ENCODE assay signal across 11 mouse cellular contexts in the genomic region with DNA sequence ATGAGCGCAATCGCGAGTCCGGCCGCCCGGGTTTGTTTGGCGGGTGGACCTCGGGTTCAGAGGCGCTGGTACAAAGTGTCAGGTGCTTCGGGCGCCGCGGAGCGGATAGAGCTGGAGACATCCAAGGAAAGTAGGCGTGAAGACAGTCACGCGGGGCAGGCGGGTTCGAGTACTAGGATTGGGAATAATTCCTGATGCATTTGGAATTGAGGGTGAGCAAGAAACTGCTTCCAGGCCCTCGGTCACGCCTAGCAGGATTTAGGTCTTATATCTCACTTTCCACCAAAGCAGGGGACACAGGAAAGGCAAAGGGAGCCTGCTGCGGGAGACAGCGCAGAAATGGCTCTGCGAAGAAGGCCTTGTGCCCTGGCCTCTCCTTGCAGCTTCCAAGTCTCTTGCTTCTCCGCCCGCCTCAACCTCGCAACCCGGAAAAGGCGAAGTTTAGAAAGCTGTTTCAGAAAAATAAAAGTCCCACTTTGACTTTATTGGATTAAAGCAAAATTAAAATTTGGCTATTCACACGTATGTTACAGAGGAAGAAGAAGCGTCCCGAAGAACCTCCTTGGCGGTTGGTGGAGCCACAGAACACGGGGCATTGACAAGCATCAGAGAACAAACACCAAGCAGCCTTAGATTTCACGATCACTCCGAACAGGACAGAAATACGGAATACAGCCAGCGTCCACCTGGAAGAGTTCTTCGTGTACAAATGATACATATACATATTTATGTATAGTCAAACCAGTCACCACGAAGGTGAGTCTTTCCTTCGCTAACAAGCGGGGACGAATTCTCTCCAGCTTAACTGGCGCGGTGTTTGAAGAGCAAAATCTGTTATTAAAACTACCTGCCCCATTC. TPM values are rescaled to one million over a fixed set of nuclear protein-coding genes. Genes with fewer than 3 reads are reported as not detected.
DNase-seq lines count a peak whose midpoint lies in the region; ATAC-seq lines count a peak whose summit lies in the region.
"Had no signal": no experiment of that assay in that cellular context is flagged by ENCODE, and none has a peak within 500 bp of the region (broad histone marks: within the 10 kb centered on the region; RNA-seq: fewer than 3 reads in every experiment).

No protein-coding gene starts in this region.

- 3% methylated on average over 45 of the region's 45 CpGs for WGBS in heart, embryonic 12.5 days
- WGBS in hindbrain, embryonic 13.5 days: 4% methylated on average over 45 of the region's 45 CpGs
- 6% methylated on average over 45 of the region's 45 CpGs for WGBS in midbrain, embryonic 15.5 days

- H3K4me3 ChIP-seq in heart, embryonic 12.5 days: peak overlapping the region; percentile 39
- peak overlapping the region; percentile 66 for H3K4me3 ChIP-seq in hindbrain, embryonic 13.5 days
- peak overlapping the region; percentile 56 for H3K4me3 ChIP-seq in midbrain, embryonic 15.5 days

- peaks cover 91% of the 10 kb centered on the region for H3K27me3 ChIP-seq in heart, embryonic 12.5 days (replicated peaks)
- H3K27me3 ChIP-seq in hindbrain, embryonic 13.5 days: peaks cover 90% of the 10 kb centered on the region
- H3K27me3 ChIP-seq in midbrain, embryonic 15.5 days (replicated peaks): peaks cover 50% of the 10 kb centered on the region

- H3K4me1 ChIP-seq in heart, embryonic 12.5 days (replicated peaks): peaks cover 42% of the 10 kb centered on the region
- peaks cover 62% of the 10 kb centered on the region for H3K4me1 ChIP-seq in hindbrain, embryonic 13.5 days (replicated peaks)
- peaks cover 43% of the 10 kb centered on the region for H3K4me1 ChIP-seq in midbrain, embryonic 15.5 days

- intact Hi-C loops in left cerebral cortex, postnatal 14 days (cut with DNase I): no loop called here

- peak overlapping the region; percentile 63 for H3K4me2 ChIP-seq in heart, embryonic 12.5 days
- H3K4me2 ChIP-seq in hindbrain, embryonic 13.5 days: peak overlapping the region; percentile 90
- peak overlapping the region; percentile 83 for H3K4me2 ChIP-seq in midbrain, embryonic 15.5 days

- no peak for DNase-seq in heart, adult 9 months (ENCODE audit: low spot score in 2 of 2)
- DNase-seq in embryo, embryonic 10.5 days (ENCODE audit: low spot score): peak; percentile 59
- no peak for DNase-seq in spleen, adult 12 weeks (ENCODE audit: low spot score)
- DNase-seq in left cerebral cortex, postnatal 14 days (ENCODE audit: low spot score in 2 of 2): no peak
- DNase-seq: layer of hippocampus, adult 9-11 months; right cerebral cortex, postnatal 4 days had no signal

- ATAC-seq in heart, embryonic 12.5 days (ENCODE audit: insufficient number of reproducible peaks, low FRiP score): no peak
- ATAC-seq in hindbrain, embryonic 13.5 days (ENCODE audit: low FRiP score): no peak
- no peak for ATAC-seq in midbrain, embryonic 15.5 days (replicated peaks)
- no peak for ATAC-seq in granulocyte monocyte progenitor cell, adult 5-6 weeks (replicated peaks; ENCODE audit: poor library complexity, severe bottlenecking)

- no peak overlapping the region for H3K27ac ChIP-seq in heart, embryonic 12.5 days (ENCODE audit: poor library complexity, severe bottlenecking)
- H3K27ac ChIP-seq in hindbrain, embryonic 13.5 days: peak overlapping the region; percentile 93
- H3K27ac ChIP-seq in midbrain, embryonic 15.5 days: no peak overlapping the region

- no peaks in the 10 kb centered on the region for H3K9me3 ChIP-seq in heart, embryonic 12.5 days (replicated peaks)
- H3K9me3 ChIP-seq in hindbrain, embryonic 13.5 days: no peaks in the 10 kb centered on the region
- no peaks in the 10 kb centered on the region for H3K9me3 ChIP-seq in midbrain, embryonic 15.5 days

- H3K9ac ChIP-seq in heart, embryonic 12.5 days: no peak overlapping the region
- H3K9ac ChIP-seq in hindbrain, embryonic 13.5 days: peak overlapping the region; percentile 86
- no peak overlapping the region for H3K9ac ChIP-seq in midbrain, embryonic 15.5 days

- no peaks in the 10 kb centered on the region for H3K36me3 ChIP-seq in heart, embryonic 12.5 days
- no peaks in the 10 kb centered on the region for H3K36me3 ChIP-seq in hindbrain, embryonic 13.5 days
- H3K36me3 ChIP-seq in midbrain, embryonic 15.5 days (replicated peaks): no peaks in the 10 kb centered on the region

RNA-seq across cellular contexts. Expression of a gene that starts 3.2 kb away (rescaled TPM):
- 0.17 and 0.27 TPM in 2 replicates for polyA plus RNA-seq in heart, embryonic 12.5 days (2016; fragmentation: Nextera tagmentation; extraction: Ambion mirVana)
- 35.3 and 39.3 TPM in 2 replicates for polyA plus RNA-seq in hindbrain, embryonic 13.5 days (2015; fragmentation: Nextera tagmentation; extraction: Ambion mirVana)
- 13.1 and 13.8 TPM in 2 replicates for polyA plus RNA-seq in midbrain, embryonic 15.5 days (2015; fragmentation: Nextera tagmentation; extraction: Ambion mirVana)
- not detected in 2 replicates for total RNA-seq in granulocyte monocyte progenitor cell, adult 5-6 weeks (2014; fragmentation: Nextera tagmentation)
- not detected in 2 replicates for total RNA-seq in granulocyte monocyte progenitor cell, adult 5-6 weeks (2017)
- total RNA-seq in left cerebral cortex, postnatal 14 days (2021): 10 to 100 TPM; 16.5 to 22.8 TPM
- total RNA-seq: common myeloid progenitor, adult 5-6 weeks had no signal

Comparison
In these comparisons a context has a peak if more than half of its experiments do, and no peak if none do; other contexts are left out.
1. RNA of a gene that starts 3.2 kb away (polyA plus RNA-seq): 35.3 to 39.3 TPM in hindbrain, embryonic 13.5 days and 13.1 to 13.8 TPM in midbrain, embryonic 15.5 days; 0.17 to 0.27 TPM in heart, embryonic 12.5 days; every median in the first group is over 10 times any median in the second.
2. Peak in every context shown above with its lines, with median percentiles within 50 percentile points of each other: H3K4me2 ChIP-seq and H3K4me3 ChIP-seq.